Mouse (Mus musculus): ENCODE data around the gene Ints14. TPM values are rescaled to one million over a fixed set of nuclear protein-coding genes. Genes with fewer than 3 reads are reported as not detected.
A peak's percentile ranks its signal among the peaks of the same experiment; 100 is the strongest.

Gene Ints14
- polyA plus RNA-seq, 1 experiment from 2014 or later = 64.1 TPM

DNA sequence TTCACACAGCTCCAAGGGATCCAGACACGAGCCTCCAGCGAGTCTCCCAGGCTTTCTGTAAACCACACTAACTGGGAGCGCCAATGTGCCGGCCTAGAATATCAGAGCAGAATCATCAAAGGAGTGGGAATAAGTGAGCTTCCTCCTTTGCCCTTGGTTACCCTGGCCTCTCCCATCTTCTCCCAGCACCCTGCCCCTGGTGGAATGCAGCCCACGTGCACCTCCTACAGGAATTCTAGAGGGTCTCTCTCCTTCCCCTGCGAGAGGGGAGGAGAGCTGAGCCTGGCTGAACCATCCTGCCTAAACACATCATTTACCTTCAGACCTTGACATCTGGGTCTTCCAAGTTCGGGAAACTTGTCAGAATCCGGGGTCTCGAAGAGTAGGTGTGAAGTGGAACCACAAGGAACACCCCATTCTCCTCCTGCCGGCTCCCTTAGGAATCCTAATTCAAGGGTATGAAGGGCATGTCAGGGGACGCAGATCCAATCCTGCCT is 9.5 kb upstream of the Ints14 start, which contains the start of gene Slc24a1:
Slc24a1 (minus strand) TSS at position 447 of the 497 bp plus-strand sequence.
- H3K27me3 ChIP-seq (ENCODE audit: insufficient read depth, low read length) = 0 out of 2 replicates have a peak, but pooled peaks cover 7% of the 10 kb centered on the region
- ATAC-seq (ENCODE audit: insufficient read depth) (no peak), DNase-seq (no peak)
- no peaks in the 10 kb centered on the region for H3K36me3 ChIP-seq (ENCODE audit: insufficient read depth)
- 32% methylated on average over 11 of the region's 11 CpGs for WGBS
- H3K4me2 ChIP-seq = peak within 1 kb of the TSS; percentile 37
- TF ChIP-seq CTCF (IDR thresholded peaks at IDR 0.05; ENCODE audit: low read depth) = peak; percentile 35
- H3K4me3 ChIP-seq (ENCODE audit: low read depth, low read length) = no peak within 1 kb of the TSS
- H3K27ac ChIP-seq (ENCODE audit: low read depth) = peak within 1 kb of the TSS; percentile 67; the same call in 1 of the 2 replicates
- H3K9me3 ChIP-seq (ENCODE audit: low read depth, low read length) = no peaks in the 10 kb centered on the region
- H3K4me1 ChIP-seq (ENCODE audit: insufficient read depth) = no peaks in the 10 kb centered on the region
- H3K9ac ChIP-seq = no peak within 1 kb of the TSS

DNA sequence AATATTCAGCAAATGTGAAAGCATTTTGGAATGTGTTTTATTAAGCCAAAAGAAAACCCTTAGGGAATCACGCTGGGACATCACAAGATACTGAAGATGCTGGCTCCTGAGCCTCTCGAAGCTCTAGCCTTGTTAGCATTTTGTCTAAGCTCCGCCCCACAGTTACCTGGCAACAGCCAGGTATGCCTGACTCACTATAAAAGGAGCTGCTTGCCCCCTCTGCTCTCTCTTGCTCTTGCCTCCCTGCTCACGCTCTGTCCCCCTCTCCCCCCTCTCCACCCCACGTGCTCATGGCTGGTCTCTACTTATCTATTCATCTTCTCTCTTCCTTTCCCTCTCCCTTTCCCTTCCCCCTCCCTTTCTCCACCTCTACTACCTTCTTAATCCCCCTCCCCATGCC is 8.7 kb upstream of the Ints14 start:
- Histone ChIP-seq H3K27ac (ENCODE audit: low read depth) (peak overlapping the region; percentile 67; the same call in 1 of the 2 replicates), H3K27me3 (ENCODE audit: insufficient read depth, low read length) (0 out of 2 replicates have a peak, but pooled peaks cover 7% of the 10 kb centered on the region), H3K36me3 (ENCODE audit: insufficient read depth) (no peaks in the 10 kb centered on the region), H3K9ac (no peak overlapping the region), H3K4me1 (ENCODE audit: insufficient read depth) (no peaks in the 10 kb centered on the region), H3K9me3 (ENCODE audit: low read depth, low read length) (no peaks in the 10 kb centered on the region), H3K4me3 (ENCODE audit: low read depth, low read length) (no peak overlapping the region), H3K4me2 (peak overlapping the region; percentile 37)
- ATAC-seq (ENCODE audit: insufficient read depth) (no peak), DNase-seq (no peak)
- TF ChIP-seq CTCF (IDR thresholded peaks at IDR 0.05; ENCODE audit: low read depth) = no peak
- WGBS = 10% methylated on average over 5 of the region's 5 CpGs

DNA sequence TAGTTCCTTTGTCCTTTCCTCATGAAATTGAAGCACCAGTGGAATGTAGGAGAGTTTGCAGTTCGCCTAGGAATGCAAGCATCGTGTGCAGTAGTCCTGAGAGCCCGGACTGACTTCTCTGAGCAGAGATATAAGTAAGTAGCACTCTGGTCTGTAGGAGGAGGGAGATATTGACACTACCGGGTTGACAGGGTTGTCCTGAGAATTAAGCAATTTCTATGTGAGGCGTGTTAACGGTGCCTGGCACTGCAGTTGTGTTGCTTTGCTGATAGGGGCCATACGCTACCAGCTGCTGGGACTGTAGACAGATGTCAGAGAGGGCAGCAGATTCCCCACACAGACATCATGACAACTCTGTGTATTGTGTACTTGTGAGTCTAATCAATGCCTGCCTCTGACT is 7.5 kb upstream of the Ints14 start:
- no peak overlapping the region for H3K4me3 ChIP-seq (ENCODE audit: low read depth, low read length)
- H3K9ac ChIP-seq = no peak overlapping the region
- H3K9me3 ChIP-seq (ENCODE audit: low read depth, low read length) = no peaks in the 10 kb centered on the region
- H3K36me3 ChIP-seq (ENCODE audit: insufficient read depth) = no peaks in the 10 kb centered on the region
- H3K27me3 ChIP-seq (ENCODE audit: insufficient read depth, low read length) = 0 out of 2 replicates have a peak, but pooled peaks cover 7% of the 10 kb centered on the region
- DNase-seq (peak; percentile 57), ATAC-seq (ENCODE audit: insufficient read depth) (peak; percentile 44; the same call in 1 of the 2 replicates)
- 37% methylated on average over 7 of the region's 7 CpGs for WGBS
- H3K4me2 ChIP-seq = peak overlapping the region; percentile 37
- TF ChIP-seq CTCF (IDR thresholded peaks at IDR 0.05; ENCODE audit: low read depth) = no peak
- peak overlapping the region; percentile 18; the same call in 1 of the 2 replicates for H3K27ac ChIP-seq (ENCODE audit: low read depth)
- H3K4me1 ChIP-seq (ENCODE audit: insufficient read depth) = no peaks in the 10 kb centered on the region

- 0 out of 2 replicates have a peak overlapping the region, but pooled peaks have one; percentile 48 for H3K27ac ChIP-seq (ENCODE audit: low read depth)
- ATAC-seq (ENCODE audit: insufficient read depth) = no peak
- no peak overlapping the region for H3K9ac ChIP-seq
- H3K9me3 ChIP-seq (ENCODE audit: low read depth, low read length) = no peaks in the 10 kb centered on the region
- H3K4me1 ChIP-seq (ENCODE audit: insufficient read depth) = 0 out of 2 replicates have a peak, but pooled peaks cover under 1% of the 10 kb centered on the region
- H3K36me3 ChIP-seq (ENCODE audit: insufficient read depth) = no peaks in the 10 kb centered on the region
- peak; percentile 33 for DNase-seq
- 23% methylated on average over 12 of the region's 12 CpGs for WGBS
- H3K27me3 ChIP-seq (ENCODE audit: insufficient read depth, low read length) = 0 out of 2 replicates have a peak, but pooled peaks cover 4% of the 10 kb centered on the region
- no peak for TF ChIP-seq CTCF (IDR thresholded peaks at IDR 0.05; ENCODE audit: low read depth)
- no peak overlapping the region for H3K4me3 ChIP-seq (ENCODE audit: low read depth, low read length)
- H3K4me2 ChIP-seq = peak overlapping the region; percentile 44
Measured at GRCm38 (mm10) chr9:64956337-64956736, 4.4 kb upstream of the Ints14 start.

DNA sequence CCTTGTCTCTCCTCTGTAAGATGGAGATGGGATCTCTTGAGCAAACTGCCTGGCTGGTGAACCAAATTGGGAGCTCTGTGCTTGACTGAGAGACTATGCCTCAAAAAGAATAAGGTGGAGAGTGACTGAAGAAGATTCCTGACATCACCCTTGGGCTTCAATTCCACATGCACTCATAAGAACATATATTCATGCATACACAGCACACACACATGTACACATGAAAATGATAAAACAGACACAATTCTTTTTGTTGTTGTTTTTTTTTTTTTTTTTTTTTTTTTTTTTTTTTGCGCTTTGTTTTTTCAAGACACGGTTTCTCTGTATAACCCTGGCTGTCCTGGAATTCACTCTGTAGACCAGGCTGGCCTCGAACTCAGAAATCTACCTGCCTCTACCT is 3.4 kb upstream of the Ints14 start:
- 0 out of 2 replicates have a peak, but pooled peaks cover 5% of the 10 kb centered on the region for H3K4me1 ChIP-seq (ENCODE audit: insufficient read depth)

GRCm38 (mm10) chr9:64960978-64961320 is 244 bp downstream of the Ints14 start:
- H3K27ac ChIP-seq (ENCODE audit: low read depth) = peak overlapping the region; percentile 86
- WGBS = under 1% methylated on average over 17 of the region's 17 CpGs
- no peak for TF ChIP-seq CTCF (IDR thresholded peaks at IDR 0.05; ENCODE audit: low read depth)
- peak overlapping the region; percentile 84 for H3K4me2 ChIP-seq
- H3K9me3 ChIP-seq (ENCODE audit: low read depth, low read length) = no peaks in the 10 kb centered on the region
- peak overlapping the region; percentile 71 for H3K4me3 ChIP-seq (ENCODE audit: low read depth, low read length)
- ATAC-seq (ENCODE audit: insufficient read depth) (peak; percentile 82), DNase-seq (no peak)
- H3K36me3 ChIP-seq (ENCODE audit: insufficient read depth) = peaks cover 25% of the 10 kb centered on the region
- H3K4me1 ChIP-seq (ENCODE audit: insufficient read depth) = 0 out of 2 replicates have a peak, but pooled peaks cover 5% of the 10 kb centered on the region
- peak overlapping the region; percentile 92 for H3K9ac ChIP-seq
- H3K27me3 ChIP-seq (ENCODE audit: insufficient read depth, low read length) = no peaks in the 10 kb centered on the region

More for the DNA sequence above, 3.4 kb upstream of the Ints14 start:
- H3K9me3 ChIP-seq (ENCODE audit: low read depth, low read length) = no peaks in the 10 kb centered on the region
- no peak overlapping the region for H3K9ac ChIP-seq
- no peak for ATAC-seq (ENCODE audit: insufficient read depth)
- TF ChIP-seq CTCF (IDR thresholded peaks at IDR 0.05; ENCODE audit: low read depth) = no peak
- DNase-seq = no peak
- H3K27ac ChIP-seq (ENCODE audit: low read depth) = no peak overlapping the region
- 0 out of 2 replicates have a peak, but pooled peaks cover 4% of the 10 kb centered on the region for H3K27me3 ChIP-seq (ENCODE audit: insufficient read depth, low read length)
- 0 out of 2 replicates have a peak, but pooled peaks cover under 1% of the 10 kb centered on the region for H3K36me3 ChIP-seq (ENCODE audit: insufficient read depth)
- WGBS = 95% methylated on average over 3 of the region's 3 CpGs
- no peak overlapping the region for H3K4me3 ChIP-seq (ENCODE audit: low read depth, low read length)
- H3K4me2 ChIP-seq = no peak overlapping the region

- Histone ChIP-seq H3K4me1 (ENCODE audit: insufficient read depth) (no peaks in the 10 kb centered on the region), H3K9me3 (ENCODE audit: low read depth, low read length) (no peaks in the 10 kb centered on the region), H3K4me3 (ENCODE audit: low read depth, low read length) (no peak overlapping the region), H3K9ac (no peak overlapping the region), H3K4me2 (no peak overlapping the region), H3K36me3 (ENCODE audit: insufficient read depth) (peaks cover 97% of the 10 kb centered on the region), H3K27me3 (ENCODE audit: insufficient read depth, low read length) (no peaks in the 10 kb centered on the region), H3K27ac (ENCODE audit: low read depth) (no peak overlapping the region)
- no peak for DNase-seq
- no peak for TF ChIP-seq CTCF (IDR thresholded peaks at IDR 0.05; ENCODE audit: low read depth)
- 68% methylated on average over 3 of the region's 3 CpGs for WGBS
- no peak for ATAC-seq (ENCODE audit: insufficient read depth)
Measured at GRCm38 (mm10) chr9:64980548-64980947, 19.8 kb downstream of the Ints14 start.
